Mouse (Mus musculus) heart, postnatal 0 days (tissue): ENCODE data around the gene Stk4.

Source experiments
- CTCF ChIP-seq: IDR thresholded peaks from 2 replicates; pipeline ENCODE4 v1.5.1; 2016; ENCODE audit warnings: antibody characterized with exemption, control low read depth, low read depth
- EP300 ChIP-seq: IDR thresholded peaks from 2 replicates; pipeline ENCODE4 v1.6.1; 2016; ENCODE audit warnings: antibody characterized with exemption, low read depth

- TF ChIP-seq CTCF (no peak), EP300 (no peak)
Observed at GRCm38 (mm10) chr2:164196700-164196990, 126.5 kb downstream of the Stk4 start.
